Mouse (Mus musculus) olfactory bulb, adult 2 months (tissue): ENCODE results near the gene Alg5.

Experiments used
- CTCF ChIP-seq: fragments of 200-500 bp; IDR thresholded peaks from 2 replicates; pipeline ENCODE4 v1.5.1; 2012; ENCODE audit warnings: low read depth, mild to moderate bottlenecking, low read length, moderate library complexity; ENCODE audit not compliant: insufficient read depth
- POLR2A ChIP-seq: fragments of 200-500 bp; IDR thresholded peaks from 2 replicates; pipeline ENCODE4 v1.6.1; 2012; ENCODE audit warnings: mild to moderate bottlenecking, low read depth, low read length, moderate library complexity; ENCODE audit not compliant: insufficient read depth

- no peak for TF ChIP-seq CTCF
- no peak for TF ChIP-seq POLR2A
These were observed 20.1 kb downstream of the Alg5 start, which contains the start of gene Smad9 for GRCm38 (mm10) chr3:54755145-54756041.
